Comparison of ENCODE assay signal across 14 mouse cellular contexts in the genomic region with DNA sequence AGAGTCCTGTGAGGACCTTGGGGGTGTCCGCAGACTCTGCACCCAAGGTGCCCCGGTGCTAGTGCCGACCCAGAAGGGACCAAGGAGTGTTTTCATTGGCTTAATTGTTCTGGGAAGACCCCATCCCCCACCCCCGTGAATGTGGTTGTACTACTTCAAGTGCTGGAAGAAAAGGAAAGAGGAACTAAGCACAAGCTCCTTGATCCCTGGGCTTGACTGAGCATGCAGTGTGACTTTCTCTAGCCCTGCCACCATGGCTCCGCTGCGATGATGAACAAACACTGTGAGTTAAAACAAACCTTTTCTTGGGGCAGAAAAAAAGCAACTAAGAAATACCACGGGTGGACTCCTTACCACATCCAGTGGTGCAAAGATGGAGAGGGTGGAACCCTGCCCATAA.
"Had no signal": no experiment of that assay in that cellular context is flagged by ENCODE, and none has a peak within 500 bp of the region (broad histone marks: within the 10 kb centered on the region; RNA-seq: fewer than 3 reads in every experiment).

No protein-coding gene starts in this region.

- H3K4me3 ChIP-seq: midbrain, embryonic 10.5 days; midbrain, embryonic 12.5 days; midbrain, embryonic 15.5 days; neural tube, embryonic 12.5 days; stomach, embryonic 15.5 days had no signal

- H3K9me3 ChIP-seq: midbrain, embryonic 10.5 days; midbrain, embryonic 12.5 days; midbrain, embryonic 15.5 days; neural tube, embryonic 12.5 days; stomach, embryonic 15.5 days had no signal

- H3K9ac ChIP-seq: lung, embryonic 14.5 days; midbrain, embryonic 12.5 days; midbrain, embryonic 15.5 days; neural tube, embryonic 12.5 days; stomach, embryonic 15.5 days had no signal

- H3K27me3 ChIP-seq: midbrain, embryonic 12.5 days; midbrain, embryonic 15.5 days; neural tube, embryonic 12.5 days; stomach, embryonic 15.5 days had no signal

- ATAC-seq: midbrain, embryonic 15.5 days had no signal

- H3K4me1 ChIP-seq: midbrain, embryonic 10.5 days; midbrain, embryonic 12.5 days; midbrain, embryonic 15.5 days; neural tube, embryonic 12.5 days; stomach, embryonic 15.5 days had no signal

- DNase-seq: lung, adult 18-20 months; lung, embryonic 14.5 days; lung, postnatal 10 days; lung, postnatal 4 days; right cerebral cortex, postnatal 14 days; thymus, adult 2 months; thymus, postnatal 25 days; thymus, postnatal 4 days had no signal

- H3K27ac ChIP-seq: midbrain, embryonic 10.5 days; midbrain, embryonic 12.5 days; midbrain, embryonic 15.5 days; neural tube, embryonic 12.5 days; stomach, embryonic 15.5 days; stomach, postnatal 0 days had no signal

- H3K36me3 ChIP-seq: midbrain, embryonic 10.5 days; midbrain, embryonic 12.5 days; midbrain, embryonic 15.5 days; neural tube, embryonic 12.5 days; stomach, embryonic 15.5 days had no signal

- H3K4me2 ChIP-seq: lung, embryonic 14.5 days; midbrain, embryonic 12.5 days; midbrain, embryonic 15.5 days; neural tube, embryonic 12.5 days; stomach, embryonic 15.5 days had no signal
